ENCODE assay signal across 8 mouse cellular contexts in the genomic region with DNA sequence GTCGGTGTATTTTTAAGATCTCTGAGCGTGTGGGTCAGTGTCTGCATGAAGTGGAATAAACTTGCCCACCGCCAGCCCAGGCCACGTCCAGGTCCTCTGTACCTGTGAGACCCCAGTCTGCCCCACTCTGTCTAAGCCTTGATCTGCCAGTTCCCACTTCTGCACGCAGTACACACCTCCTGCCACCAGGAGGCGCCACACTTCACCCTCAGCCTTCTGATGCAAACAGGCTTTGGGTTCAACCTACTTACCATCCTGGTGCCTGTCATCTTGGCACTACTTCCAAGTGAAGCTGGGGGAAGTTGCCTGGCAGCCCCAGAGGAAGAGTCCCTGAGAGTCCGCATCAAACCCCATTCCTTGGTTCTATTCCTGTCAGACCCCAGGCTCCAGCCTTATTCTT. TPM values are rescaled to one million over a fixed set of nuclear protein-coding genes. Genes with fewer than 3 reads are reported as not detected.
DNase-seq lines count a peak whose midpoint lies in the region; ATAC-seq and TF ChIP-seq lines count a peak whose summit lies in the region.
"Had no signal": no experiment of that assay in that cellular context is flagged by ENCODE, and none has a peak within 500 bp of the region (broad histone marks: within the 10 kb centered on the region; RNA-seq: fewer than 3 reads in every experiment).

No protein-coding gene starts in this region.

- DNase-seq in right cerebral cortex, postnatal 4 days = peak; percentile 73
- DNase-seq in right cerebral cortex, postnatal 25 days = no peak
- peak; percentile 89 for DNase-seq in adrenal gland, postnatal 14 days
- peak; percentile 68 for DNase-seq in embryonic facial prominence, embryonic 11.5 days (ENCODE audit: low spot score)
- DNase-seq in kidney, adult 8-10 months = peak; percentile 68 to 85
- DNase-seq in liver, postnatal 0 days = peak; percentile 89
- DNase-seq in spleen, adult 2 months (ENCODE audit: low read depth in 1 of 2, low spot score in 2 of 2) = peak; percentile 56 to 66

- no peak overlapping the region for H3K4me3 ChIP-seq in embryonic facial prominence, embryonic 11.5 days (ENCODE audit: low read depth, low read length)
- no peak overlapping the region for H3K4me3 ChIP-seq in liver, postnatal 0 days (ENCODE audit: low read depth, low read length)
- H3K4me3 ChIP-seq in spleen, adult 2 months (ENCODE audit: extremely low read depth, insufficient read depth, insufficient read length) = no peak overlapping the region
- H3K4me3 ChIP-seq: hindbrain, embryonic 15.5 days had no signal

- ATAC-seq in embryonic facial prominence, embryonic 11.5 days (replicated peaks; ENCODE audit: insufficient number of reproducible peaks, low FRiP score, low TSS enrichment, low read depth) = no peak
- ATAC-seq in liver, postnatal 0 days = 0 out of 2 replicates have a peak, but pooled peaks have one; percentile 10

- peak; percentile 99 for TF ChIP-seq CTCF in liver, postnatal 0 days (IDR thresholded peaks at IDR 0.05; ENCODE audit: low read depth)
- TF ChIP-seq CTCF in spleen, adult 2 months (IDR thresholded peaks at IDR 0.05; ENCODE audit: extremely low read depth, insufficient read depth, insufficient read length, insufficient replicate concordance) = peak; percentile 97

- H3K9ac ChIP-seq in embryonic facial prominence, embryonic 11.5 days (replicated peaks; ENCODE audit: low read length) = no peak overlapping the region
- no peak overlapping the region for H3K9ac ChIP-seq in liver, postnatal 0 days (replicated peaks)
- H3K9ac ChIP-seq: hindbrain, embryonic 15.5 days had no signal

- no peak overlapping the region for H3K4me2 ChIP-seq in embryonic facial prominence, embryonic 11.5 days (ENCODE audit: low read depth, low read length)
- no peak overlapping the region for H3K4me2 ChIP-seq in liver, postnatal 0 days (ENCODE audit: low read depth, low read length)
- H3K4me2 ChIP-seq: hindbrain, embryonic 15.5 days had no signal

- TF ChIP-seq POLR2A in spleen, adult 2 months (IDR thresholded peaks at IDR 0.05; ENCODE audit: low read depth, low read length) = no peak

- H3K4me1 ChIP-seq in embryonic facial prominence, embryonic 11.5 days (ENCODE audit: control insufficient read depth, insufficient read depth, low read length) = no peaks in the 10 kb centered on the region
- H3K4me1 ChIP-seq in liver, postnatal 0 days (ENCODE audit: insufficient read depth) = peaks cover 16% of the 10 kb centered on the region
- H3K4me1 ChIP-seq in spleen, adult 2 months (ENCODE audit: control insufficient read depth, insufficient read depth, insufficient read length) = no peaks in the 10 kb centered on the region
- H3K4me1 ChIP-seq: hindbrain, embryonic 15.5 days had no signal

- TF ChIP-seq EP300 in liver, postnatal 0 days (IDR thresholded peaks at IDR 0.05; ENCODE audit: low read depth) = no peak

- H3K9me3 ChIP-seq in embryonic facial prominence, embryonic 11.5 days (replicated peaks; ENCODE audit: control insufficient read depth, low read length) = no peaks in the 10 kb centered on the region
- H3K9me3 ChIP-seq in liver, postnatal 0 days (ENCODE audit: low read length) = no peaks in the 10 kb centered on the region
- H3K9me3 ChIP-seq: hindbrain, embryonic 15.5 days had no signal

- H3K36me3 ChIP-seq in embryonic facial prominence, embryonic 11.5 days (replicated peaks; ENCODE audit: control insufficient read depth, insufficient read depth, low read depth, low read length) = no peaks in the 10 kb centered on the region; the same call in 1 of the 2 replicates
- peaks cover 42% of the 10 kb centered on the region for H3K36me3 ChIP-seq in liver, postnatal 0 days (replicated peaks; ENCODE audit: insufficient read depth, low read length)
- H3K36me3 ChIP-seq in spleen, adult 2 months (ENCODE audit: control insufficient read depth, insufficient read depth, low read length) = peaks cover 25% of the 10 kb centered on the region

- no peaks in the 10 kb centered on the region for H3K27me3 ChIP-seq in embryonic facial prominence, embryonic 11.5 days (ENCODE audit: control insufficient read depth, insufficient read depth, low read length)
- no peaks in the 10 kb centered on the region for H3K27me3 ChIP-seq in liver, postnatal 0 days (ENCODE audit: insufficient read depth, low read length)
- no peaks in the 10 kb centered on the region for H3K27me3 ChIP-seq in spleen, adult 2 months (ENCODE audit: control insufficient read depth, insufficient read depth, low read length)
- H3K27me3 ChIP-seq: hindbrain, embryonic 15.5 days had no signal

- H3K27ac ChIP-seq in embryonic facial prominence, embryonic 11.5 days (replicated peaks; ENCODE audit: low read depth, low read length) = no peak overlapping the region
- peak overlapping the region; percentile 83 for H3K27ac ChIP-seq in liver, postnatal 0 days (ENCODE audit: low read depth)
- H3K27ac ChIP-seq in spleen, adult 2 months (ENCODE audit: insufficient read depth, low read length) = no peak overlapping the region
- H3K27ac ChIP-seq: hindbrain, embryonic 15.5 days had no signal

- 53% methylated on average over 7 of the region's 7 CpGs for WGBS in embryonic facial prominence, embryonic 11.5 days
- WGBS in liver, postnatal 0 days (ENCODE audit: insufficient replicate concordance) = 54% methylated on average over 7 of the region's 7 CpGs
- WGBS in spleen, adult 2 months = 64% methylated on average over 7 of the region's 7 CpGs

RNA-seq across cellular contexts. Expression of gene Ehd1, which starts 14.3 kb away (rescaled TPM):
- total RNA-seq in adrenal gland, postnatal 14 days (2021) = 116 and 118 TPM in 2 replicates
- 50.9 and 58.1 TPM in 2 replicates for polyA plus RNA-seq in embryonic facial prominence, embryonic 11.5 days (2014; fragmentation: Nextera tagmentation; extraction: Ambion mirVana)
- 36.4 and 36.9 TPM in 2 replicates for polyA plus RNA-seq in liver, postnatal 0 days (2015; fragmentation: Nextera tagmentation; extraction: Ambion mirVana)
- polyA plus RNA-seq in spleen, adult 2 months (2012; rRNA removed) = 285 and 377 TPM in 2 replicates

RNA-seq across cellular contexts. Expression of gene Atg2a, which starts 20.8 kb away (rescaled TPM):
- 27.5 and 30.6 TPM in 2 replicates for total RNA-seq in adrenal gland, postnatal 14 days (2021)
- polyA plus RNA-seq in embryonic facial prominence, embryonic 11.5 days (2014; fragmentation: Nextera tagmentation; extraction: Ambion mirVana) = 6.5 and 7.7 TPM in 2 replicates
- polyA plus RNA-seq in liver, postnatal 0 days (2015; fragmentation: Nextera tagmentation; extraction: Ambion mirVana) = 3.4 and 3.8 TPM in 2 replicates
- polyA plus RNA-seq in spleen, adult 2 months (2012; rRNA removed) = 47.4 and 57.5 TPM in 2 replicates

RNA-seq across cellular contexts. Expression of gene Ppp2r5b, which starts 26.6 kb away (rescaled TPM):
- 64.8 and 67.0 TPM in 2 replicates for total RNA-seq in adrenal gland, postnatal 14 days (2021)
- 25.0 and 27.8 TPM in 2 replicates for polyA plus RNA-seq in embryonic facial prominence, embryonic 11.5 days (2014; fragmentation: Nextera tagmentation; extraction: Ambion mirVana)
- 3.2 and 3.8 TPM in 2 replicates for polyA plus RNA-seq in liver, postnatal 0 days (2015; fragmentation: Nextera tagmentation; extraction: Ambion mirVana)
- polyA plus RNA-seq in spleen, adult 2 months (2012; rRNA removed) = 36.9 and 56.1 TPM in 2 replicates

RNA-seq across cellular contexts. Expression of gene Gpha2, which starts 36.0 kb away (rescaled TPM):
- total RNA-seq in adrenal gland, postnatal 14 days (2021) = 19.6 and 20.2 TPM in 2 replicates
- 1.9 and 2.4 TPM in 2 replicates for polyA plus RNA-seq in embryonic facial prominence, embryonic 11.5 days (2014; fragmentation: Nextera tagmentation; extraction: Ambion mirVana)
- polyA plus RNA-seq in liver, postnatal 0 days (2015; fragmentation: Nextera tagmentation; extraction: Ambion mirVana) = not detected in 2 replicates
- polyA plus RNA-seq in spleen, adult 2 months (2012; rRNA removed) = 0.42 and 0.57 TPM in 2 replicates
- polyA plus RNA-seq: hindbrain, embryonic 15.5 days had no signal

RNA-seq across cellular contexts. Expression of gene Cdc42bpg, which starts 44.0 kb away (rescaled TPM):
- total RNA-seq in adrenal gland, postnatal 14 days (2021) = 9.9 and 11.5 TPM in 2 replicates
- 0.43 and 0.61 TPM in 2 replicates for polyA plus RNA-seq in embryonic facial prominence, embryonic 11.5 days (2014; fragmentation: Nextera tagmentation; extraction: Ambion mirVana)
- polyA plus RNA-seq in liver, postnatal 0 days (2015; fragmentation: Nextera tagmentation; extraction: Ambion mirVana) = 0.27 and 0.35 TPM in 2 replicates
- polyA plus RNA-seq in spleen, adult 2 months (2012; rRNA removed) = 7.7 and 8.9 TPM in 2 replicates
